Mouse (Mus musculus) embryo, embryonic 10.5 days (tissue): ENCODE data around the gene Tex2.
"Not testable (repeated sequence)": the region's sequence is repeated elsewhere in the genome, so short reads cannot be mapped to it uniquely, and the experiment has no call there.

Experiments used
- DNase-seq: peaks from one replicate; pipeline ENCODE4 v3.0.0-alpha.2; 2015; ENCODE audit warnings: low spot score

Tex2 gene

DNA sequence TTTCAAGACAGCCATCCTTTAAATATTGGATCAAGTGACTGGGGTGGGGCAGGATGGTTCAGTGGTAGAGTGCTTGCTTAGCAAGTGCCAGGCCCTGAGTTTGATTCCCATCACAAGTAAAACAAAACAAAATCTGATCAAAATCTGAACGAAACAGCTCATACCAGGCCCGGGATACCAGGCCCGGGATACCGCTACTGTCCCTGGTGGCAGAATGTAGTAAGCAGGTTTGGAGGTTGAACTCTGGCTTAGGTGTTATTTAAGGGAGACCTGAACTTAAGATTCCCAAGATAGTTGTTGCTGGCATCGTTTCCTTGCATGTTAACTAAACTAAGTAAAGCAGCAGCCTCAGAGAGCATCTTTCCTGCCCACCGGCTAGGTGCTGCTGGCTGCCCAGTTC is 107.0 kb downstream of the Tex2 start:
- no peak for DNase-seq

DNA sequence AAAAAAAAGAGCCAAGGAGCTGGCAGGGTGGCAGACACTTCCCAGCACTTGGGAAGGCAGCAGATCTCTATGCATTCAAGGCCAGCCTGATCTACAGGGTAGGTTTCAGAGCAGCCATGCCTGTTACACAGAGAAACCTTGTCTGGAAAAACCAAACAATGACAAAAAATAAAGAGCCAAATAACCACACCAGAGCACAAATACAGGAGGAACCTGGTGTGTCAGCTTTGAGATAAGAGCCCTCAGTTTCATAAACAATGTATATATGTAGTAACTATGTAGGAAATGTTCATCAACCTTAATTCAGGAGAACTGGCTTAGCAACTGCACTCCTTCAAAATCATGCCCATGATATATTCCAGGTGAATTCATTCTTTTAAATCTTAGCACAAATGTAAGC is 109.1 kb downstream of the Tex2 start:
- no peak for DNase-seq

DNA sequence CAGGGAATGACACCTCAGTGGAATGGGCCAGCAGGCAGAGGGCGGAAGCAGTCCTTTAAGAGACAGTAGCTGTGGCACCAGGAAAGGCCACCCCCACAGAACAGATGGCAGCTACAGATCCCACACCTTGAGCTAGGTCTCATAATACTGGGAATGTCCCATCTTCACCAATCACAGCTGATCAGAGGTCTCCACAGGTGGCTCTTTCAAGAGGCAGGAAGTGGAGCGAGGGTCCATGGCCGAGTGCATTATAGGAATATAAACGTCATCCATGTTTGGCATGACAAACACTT is 109.9 kb downstream of the Tex2 start:
- no peak for DNase-seq

DNA sequence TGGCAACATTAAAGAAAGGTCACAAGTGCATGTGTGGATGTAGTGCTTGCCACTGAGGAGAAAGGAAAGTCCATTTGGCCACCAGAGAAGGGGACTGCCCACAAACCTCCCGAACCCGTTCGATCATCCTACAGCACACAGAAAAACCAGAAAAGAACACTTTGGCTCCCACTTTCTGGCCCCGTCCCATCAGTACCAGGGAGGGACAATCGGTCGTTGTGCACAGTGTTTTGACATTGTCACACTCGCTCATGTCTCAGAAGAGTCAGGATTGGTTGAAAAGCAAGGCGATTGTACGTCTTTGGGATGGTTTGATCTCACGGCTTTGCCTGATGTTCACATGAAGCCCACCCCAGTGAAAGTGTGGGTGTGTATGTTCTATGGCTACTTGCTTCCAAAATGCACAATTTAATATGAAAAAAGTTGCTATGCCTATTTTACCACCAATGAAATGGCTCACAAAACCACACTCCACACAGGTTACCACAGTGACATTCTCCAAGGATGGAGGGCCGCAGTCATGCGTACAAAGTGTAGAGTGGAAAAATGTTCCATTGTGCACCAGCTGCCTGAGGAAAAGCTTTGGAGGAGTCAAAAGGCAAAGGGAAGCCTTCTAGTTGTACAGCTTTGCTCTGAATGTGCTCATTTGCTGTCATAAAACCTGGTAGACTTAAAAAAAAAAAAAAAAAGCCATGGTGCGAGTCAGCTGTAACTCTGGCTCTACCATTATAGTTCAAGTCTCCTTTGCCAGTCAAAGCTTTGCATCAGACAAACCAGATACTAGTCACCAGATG is 110.4 kb downstream of the Tex2 start:
- DNase-seq, result no peak

DNA sequence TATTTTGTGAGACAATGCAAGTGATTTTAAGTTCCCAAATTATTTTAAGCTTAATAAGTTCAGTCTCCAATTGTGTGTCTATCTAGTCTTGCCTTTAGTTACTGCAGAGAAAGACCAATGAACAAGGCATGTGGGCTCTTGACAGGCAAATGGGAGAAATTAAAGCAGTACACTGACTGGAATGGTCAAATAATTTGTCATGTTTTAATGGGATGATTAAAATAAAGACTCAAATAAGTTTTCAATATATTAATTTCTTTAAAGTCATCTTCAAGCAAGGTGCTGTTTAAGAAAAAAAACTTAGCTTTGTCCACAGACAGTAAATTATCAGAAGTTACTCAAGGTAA is 111.1 kb downstream of the Tex2 start:
- no peak for DNase-seq

DNA sequence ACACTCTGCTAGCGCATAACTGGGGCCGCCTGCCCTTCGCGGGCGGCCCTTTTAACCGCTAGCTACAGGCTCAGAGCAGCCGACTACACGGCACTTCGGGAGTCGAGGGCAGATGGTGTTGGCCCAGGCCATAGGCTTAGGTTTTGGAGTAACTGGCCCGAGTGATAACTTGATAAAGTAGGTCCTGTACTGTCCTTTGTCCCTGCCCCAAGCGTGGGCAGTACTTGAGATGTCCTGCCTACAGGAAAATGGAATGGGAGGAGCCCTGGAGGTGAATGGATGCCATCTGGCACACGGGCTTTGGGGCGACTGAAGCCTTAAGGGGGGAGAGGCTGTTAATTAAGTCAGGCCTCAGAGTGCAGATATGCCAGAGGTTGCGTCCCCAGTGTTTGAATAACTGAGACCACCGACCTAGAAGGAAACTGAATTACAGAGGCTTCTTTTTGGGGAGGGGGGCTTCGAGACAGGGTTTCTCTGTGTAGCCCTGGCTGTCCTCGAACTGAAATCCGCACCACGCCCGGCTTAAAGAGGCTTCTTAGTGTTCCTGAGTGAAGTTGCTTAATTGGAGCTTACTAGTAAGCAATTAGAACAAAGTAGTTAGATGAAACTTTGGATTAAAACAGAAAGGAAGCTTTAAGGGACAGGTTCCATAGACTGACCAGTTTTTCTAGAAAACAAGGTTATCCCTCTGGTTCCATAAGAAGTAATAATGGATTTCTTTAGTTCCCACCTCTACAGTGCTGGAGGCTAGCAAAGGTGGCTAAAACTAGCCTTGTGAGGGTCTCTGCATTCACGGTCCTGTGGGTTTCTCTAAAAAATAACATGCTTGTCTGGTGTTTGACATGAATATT is 111.7 kb downstream of the Tex2 start:
- DNase-seq, result peak; percentile 84

DNA sequence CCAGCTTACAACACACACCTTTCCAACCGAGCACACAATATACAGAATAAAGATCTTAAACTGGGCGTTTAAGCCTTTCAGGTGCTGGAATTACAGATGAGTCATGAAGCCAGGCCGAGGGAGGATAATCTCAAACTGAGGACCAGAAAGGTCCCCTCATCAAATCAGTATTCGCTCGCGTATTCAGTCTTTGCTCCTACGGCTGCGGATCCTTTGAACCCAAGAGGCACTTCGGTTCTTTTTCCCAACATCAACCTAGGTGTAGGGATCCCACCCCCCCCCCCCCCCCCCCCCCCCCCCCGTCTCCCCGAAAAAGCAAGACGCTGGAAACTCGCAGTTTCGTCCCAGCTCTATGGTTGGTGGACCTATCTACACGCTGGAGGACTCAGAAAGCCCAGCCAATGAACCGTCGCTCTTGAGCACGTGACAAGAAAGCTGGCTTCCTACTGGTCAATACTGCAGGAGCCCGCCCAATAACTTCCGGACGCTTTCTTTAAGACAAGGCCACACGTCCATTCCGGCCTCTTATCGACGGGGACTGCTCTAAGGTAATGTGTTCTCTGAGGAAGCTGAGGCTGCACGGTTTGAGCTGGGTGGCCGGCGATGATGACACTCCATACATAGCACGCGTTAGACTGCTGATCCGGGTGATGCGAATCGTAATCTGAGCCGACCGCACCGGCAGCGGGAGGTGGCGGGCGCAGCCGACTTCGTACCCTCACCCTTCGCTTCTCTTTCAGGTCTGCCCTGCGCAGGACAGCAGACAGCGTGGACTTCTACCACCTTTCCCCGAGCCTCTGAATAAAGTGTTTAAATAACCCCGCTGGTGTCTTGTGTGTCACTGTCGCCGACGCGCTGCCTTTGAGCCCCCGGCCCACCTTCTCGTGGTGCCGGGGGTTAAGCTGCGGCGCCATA is 112.6 kb downstream of the Tex2 start:
- DNase-seq, result peak; percentile 99

DNA sequence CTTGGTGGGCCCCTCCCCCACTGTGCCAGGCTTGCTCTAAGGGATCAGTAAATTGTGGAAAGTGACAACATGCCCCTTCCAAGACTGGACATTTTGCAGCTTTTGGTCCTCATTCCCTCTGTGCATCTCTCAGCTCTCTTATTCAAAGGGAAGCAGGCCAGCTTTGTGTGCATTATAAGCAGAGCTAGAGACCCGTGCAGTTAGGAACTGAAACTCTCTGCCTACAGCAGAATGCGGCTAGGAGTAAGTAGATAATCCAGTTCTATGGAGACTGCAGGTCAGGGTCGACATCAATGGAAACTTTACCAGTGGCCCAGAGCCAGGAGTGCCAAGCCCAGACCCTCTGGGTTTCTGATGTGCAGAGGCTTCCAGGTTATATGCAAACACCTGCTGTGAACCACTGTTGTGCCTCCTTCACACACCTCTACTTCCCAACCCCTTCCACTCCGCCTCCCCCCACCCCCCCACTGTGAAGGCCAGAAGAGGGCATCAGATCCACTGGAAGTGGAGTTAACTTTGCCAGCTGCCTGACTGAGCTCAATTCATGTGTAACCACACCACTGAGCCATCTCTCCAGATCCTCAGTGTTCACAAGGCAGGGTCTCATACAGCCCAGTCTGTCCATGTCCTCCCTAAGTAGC is 114.4 kb downstream of the Tex2 start:
- no peak for DNase-seq

DNA sequence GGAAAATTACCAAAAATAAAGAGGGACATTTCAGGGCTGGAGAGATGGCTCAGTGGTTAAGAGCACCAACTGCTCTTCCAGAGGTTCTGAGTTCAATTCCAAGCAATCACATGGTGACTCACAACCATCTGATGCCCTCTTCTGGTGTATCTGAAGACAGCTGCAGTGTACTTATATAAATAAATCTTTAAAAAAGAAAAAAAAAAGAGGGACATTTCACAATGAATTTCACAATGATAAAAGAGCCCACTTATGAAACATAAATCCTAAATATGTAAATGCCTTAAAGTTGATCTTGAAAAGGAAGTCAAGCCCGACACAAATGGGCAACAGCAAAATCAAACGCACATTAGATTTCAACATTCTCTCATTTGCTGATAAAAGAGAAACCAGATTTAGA is 115.3 kb downstream of the Tex2 start:
- no peak for DNase-seq

DNA sequence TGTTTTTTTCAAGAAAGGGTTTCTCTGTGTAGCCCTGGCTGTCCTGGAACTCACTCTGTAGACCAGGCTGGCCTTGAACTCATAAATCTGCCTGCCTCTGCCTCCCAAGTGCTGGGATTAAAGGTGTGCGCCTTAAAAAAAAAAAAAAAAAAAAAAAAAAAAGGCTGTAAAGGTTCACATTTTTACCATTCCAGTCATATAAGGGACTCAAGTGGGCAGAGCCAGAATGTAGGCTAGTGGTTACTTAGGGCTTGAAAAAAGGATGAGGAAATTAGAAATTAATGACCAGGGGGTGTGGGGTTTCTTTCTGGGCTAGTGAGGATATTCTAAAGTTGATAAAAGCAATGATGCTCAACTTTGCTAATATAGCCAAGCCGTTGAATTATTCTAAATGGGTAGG is 116.2 kb downstream of the Tex2 start:
- DNase-seq, result not testable (repeated sequence)

DNA sequence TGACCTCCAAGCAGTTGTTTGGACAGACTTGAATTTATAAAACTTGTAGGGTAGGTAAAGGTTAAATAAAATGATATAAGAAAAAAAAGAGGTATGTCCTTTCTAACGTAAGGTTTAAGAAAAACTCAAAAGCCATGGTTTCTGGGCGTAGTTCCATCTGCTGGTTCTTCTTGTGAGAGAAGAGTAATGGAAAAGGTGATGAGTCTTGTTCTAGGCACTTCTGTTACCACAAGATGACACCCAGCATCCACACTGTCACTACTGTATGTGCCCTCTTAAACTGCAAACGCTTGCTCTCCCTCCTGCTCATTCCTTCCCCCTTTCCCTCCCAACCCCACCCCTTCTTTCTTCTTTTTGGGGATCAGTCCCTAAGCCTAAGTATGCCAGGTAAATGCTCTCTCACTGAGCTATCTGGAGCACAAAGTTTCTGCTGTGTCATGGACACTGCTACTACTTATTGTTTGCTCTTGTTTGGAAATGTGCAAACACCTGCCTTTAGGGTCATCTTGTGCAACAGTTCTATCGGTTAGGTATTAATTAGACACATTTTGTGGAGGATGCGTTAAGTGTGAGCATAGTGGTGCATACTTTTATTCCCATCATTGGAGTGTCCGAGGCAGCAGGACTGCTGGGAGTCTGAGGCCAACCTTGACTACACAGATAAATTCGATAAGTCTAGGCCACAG is 120.1 kb downstream of the Tex2 start:
- DNase-seq, result no peak

DNA sequence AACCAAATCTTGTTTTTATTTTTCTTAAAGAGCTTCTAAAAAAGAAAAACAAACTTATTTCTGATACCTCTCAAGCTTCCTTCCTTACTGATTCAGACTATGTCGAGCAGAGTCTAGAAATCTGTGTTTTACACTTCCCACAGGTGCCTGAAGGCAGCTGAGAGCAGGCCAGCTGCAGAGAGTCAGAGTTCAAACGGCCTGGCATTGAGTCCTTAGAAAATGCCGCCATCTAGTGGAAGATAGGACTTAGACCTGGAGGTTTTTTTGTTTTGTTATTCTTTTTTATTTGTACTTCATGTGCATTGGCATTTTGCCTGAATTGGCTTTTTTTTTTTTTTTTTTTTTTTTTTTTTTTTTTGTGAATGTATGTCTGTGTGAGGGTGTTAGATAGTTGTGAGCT is 121.8 kb downstream of the Tex2 start:
- DNase-seq, result peak; percentile 95

DNA sequence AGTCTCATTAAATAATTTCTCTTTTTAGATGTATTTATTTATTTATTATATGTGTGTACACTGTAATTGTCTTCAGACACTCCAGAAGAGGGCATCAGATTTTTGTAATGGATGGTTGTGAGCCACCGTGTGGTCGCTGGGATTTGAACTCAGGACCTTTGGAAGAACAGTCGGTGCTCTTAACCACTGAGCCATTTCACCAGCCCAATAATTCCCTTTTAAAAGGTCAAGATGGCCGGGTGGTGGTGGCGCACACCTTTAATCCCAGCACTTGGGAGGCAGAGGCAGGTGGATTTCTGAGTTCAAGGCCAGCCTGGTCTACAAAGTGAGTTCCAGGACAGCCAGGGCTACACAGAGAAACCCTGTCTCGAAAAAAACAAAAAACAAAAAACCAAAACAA is 122.6 kb downstream of the Tex2 start:
- DNase-seq, result not testable (repeated sequence)

DNA sequence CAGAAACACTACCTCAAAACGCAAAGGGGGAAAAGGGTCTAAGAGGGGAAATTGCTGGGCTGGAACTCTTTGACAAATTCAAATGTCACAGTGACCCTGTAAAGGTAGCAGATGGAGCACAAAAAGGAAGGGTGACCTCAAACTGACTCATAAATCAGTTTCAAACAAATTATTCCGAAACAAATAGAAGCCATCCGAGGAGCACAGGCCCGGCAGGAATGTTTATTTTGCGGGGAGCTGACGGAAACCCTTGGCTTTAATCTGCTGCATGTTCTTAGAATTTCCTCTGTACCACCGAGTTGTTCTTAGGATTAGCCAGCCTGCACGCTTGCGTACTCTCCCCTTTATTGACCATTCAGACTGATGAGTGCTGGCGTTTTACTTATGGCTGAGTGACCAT is 123.2 kb downstream of the Tex2 start:
- DNase-seq, result no peak

DNA sequence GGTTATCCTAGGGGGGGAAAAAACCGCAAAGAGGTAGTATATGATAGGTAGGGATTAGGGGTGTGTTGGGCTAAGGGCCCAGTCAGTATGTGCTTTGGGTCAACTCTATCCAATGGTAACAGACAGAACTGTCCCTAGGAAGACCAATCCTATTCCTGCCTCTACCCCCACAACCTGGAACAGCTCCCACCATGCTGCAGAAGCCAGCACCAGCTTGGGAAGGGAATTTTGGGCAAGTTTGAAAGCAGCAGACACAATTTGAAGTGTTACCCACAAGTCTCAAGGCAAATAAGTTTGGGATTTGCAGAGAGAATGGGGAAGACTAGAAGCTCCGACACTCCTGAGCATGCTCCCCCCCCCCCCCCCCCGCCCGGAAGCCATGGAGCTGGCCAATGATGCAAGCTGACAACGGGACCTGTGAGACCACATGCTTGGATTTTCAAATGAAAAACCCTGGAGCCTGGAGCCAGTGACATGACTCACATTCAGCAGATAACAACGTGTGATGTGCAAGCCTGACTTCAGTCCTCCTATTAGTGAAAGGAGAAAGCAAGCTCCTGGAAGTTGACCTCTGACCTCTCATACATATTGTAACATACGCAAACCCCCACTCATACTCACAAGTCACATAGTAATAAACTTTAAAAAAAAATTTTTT is 124.1 kb downstream of the Tex2 start:
- DNase-seq, result no peak

DNA sequence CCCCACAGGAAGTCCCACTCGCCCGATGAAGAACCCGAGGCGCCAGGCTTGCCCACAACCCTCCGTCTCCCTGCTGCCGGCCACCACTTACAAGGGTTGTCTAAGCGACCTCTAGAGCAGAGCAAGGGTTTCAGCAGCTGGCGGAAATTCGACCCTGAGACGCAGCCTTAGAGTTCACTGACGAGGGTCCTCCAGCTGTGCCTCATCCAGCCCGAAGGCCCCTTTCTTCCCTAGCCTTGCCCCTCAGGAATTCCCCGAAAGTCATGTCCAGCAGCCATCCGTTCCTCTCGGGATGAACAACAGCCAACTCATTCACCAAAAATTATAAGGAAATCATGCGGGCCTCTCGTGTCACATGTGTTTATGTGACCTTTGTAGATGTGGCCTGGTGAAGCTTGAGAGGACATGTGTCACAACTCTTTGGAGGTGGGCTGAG is 125.1 kb downstream of the Tex2 start:
- no peak for DNase-seq

DNA sequence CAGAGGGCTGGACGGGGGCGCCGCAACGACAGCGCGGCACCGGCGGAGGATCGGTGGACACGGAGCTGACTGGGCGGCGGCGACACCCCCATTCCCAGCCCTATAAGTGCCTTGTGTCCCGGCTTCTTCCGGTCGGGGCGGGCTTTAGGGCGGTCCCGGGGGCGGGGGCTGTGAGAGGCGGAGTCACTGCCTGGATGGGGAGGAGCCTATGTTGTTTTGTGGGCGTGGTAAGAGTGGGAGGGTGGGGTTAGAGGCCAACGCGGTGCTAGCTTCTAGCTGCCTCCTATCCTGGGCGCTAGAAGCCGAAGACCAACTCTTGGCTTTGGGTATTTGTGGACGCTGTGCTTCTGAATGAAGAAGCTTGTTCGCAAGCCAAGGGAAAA is 125.5 kb downstream of the Tex2 start, which contains the start of gene Ern1:
TSS of gene Ern1 (minus strand) at position 120 of the 383 bp plus-strand sequence.
- peak; percentile 96 for DNase-seq

DNA sequence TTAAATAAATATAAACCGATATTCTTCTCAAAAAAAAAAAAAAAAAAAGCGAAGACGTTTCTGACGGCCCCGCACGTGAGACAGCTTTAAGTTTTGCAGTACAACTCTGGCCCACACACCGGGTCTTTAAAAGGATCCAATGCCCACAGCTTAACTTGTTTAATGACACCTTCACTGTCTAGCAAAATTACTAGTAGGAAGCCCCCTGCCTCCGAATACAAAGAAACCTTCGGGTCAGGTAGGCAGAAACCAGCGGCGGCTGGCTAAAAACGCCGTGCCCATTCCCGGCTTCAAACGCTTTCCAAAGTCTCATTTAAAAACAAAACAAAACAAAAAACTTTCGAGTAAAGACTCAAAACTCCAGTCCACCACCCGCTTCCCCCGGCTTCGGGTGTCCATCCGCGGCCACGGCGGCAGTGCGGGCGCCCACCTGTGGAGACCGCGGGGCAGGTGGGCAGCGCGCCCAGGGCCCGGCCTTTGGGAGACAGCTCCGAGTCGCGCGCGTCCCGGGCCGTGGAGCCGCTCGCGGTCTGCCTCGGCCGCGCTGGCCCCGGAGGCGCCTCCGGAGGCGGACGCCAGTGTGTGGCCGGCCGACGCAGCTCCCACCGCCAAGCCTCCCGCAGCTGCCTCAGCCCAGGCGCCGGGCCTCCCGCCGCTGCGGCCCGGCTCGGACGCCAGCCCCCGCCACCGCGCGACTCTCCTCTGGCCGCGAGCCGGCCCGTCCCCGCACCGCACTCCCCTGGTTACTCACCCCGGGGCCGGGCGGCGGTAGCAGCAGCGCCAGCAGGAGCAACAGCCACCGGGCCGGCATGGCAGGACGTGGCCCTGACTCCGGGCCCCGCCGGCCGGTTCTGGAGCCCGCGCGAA is 126.1 kb downstream of the Tex2 start:
- DNase-seq, result peak; percentile 45

DNA sequence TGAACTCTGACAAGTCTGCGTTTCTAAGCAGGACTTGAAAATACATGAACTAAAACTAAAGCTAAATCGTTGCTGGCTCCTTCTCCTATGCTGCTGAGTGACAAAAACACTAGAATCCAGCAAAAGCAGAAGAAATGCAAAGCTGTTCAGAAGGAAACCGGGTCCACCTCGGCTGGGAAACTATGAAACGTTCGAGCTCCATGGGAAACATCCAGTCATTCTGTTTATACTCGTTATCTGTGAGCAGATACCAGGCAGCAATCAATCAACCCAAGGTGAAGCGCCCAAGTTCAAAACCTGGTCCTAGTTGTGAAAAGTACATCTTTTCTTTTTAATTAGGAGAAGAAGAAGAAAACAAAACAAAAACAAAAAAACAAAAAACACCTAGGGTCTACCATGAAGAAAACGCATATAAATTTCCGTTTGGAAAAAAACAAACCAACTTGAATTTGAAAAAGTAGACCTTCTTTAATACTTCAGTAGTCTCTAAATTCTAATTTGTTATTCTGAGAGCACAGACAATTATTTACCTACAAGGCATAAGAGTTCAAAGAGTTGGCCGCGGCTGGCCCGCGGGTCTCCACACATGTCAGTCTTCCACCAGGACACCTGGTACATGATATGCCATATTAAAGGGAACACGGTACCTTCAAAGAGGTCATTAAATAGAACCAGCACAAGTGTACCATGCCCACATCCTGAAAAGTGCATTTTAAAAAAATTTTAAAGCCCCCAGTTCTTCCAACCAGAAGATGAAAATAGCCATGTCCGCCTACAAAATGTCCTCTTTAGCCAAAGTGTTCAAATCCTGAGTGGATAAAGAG is 127.0 kb downstream of the Tex2 start:
- no peak for DNase-seq
